Mouse (Mus musculus) spleen, adult 18-20 months (tissue): ENCODE measurements at regions not wholly inside any gene's neighbourhood (a gene's known extent, or its start where the extent isn't known, plus 50 kb on each side); places are given as distances from the start of the nearest gene placed in this dataset.

Source experiments
- DNase-seq, 2 experiments: peaks; one replicate each; pipeline ENCODE4 v3.0.0; 2022; ENCODE audit warnings: mixed read lengths in 2 of 2

- DNase-seq = no peak
Observed at GRCm38 (mm10) chr13:5728172-5728571, 133.1 kb upstream of the Klf6 start.

GRCm38 (mm10) chr13:5728808-5729207 lies 132.5 kb upstream of the Klf6 start:
- no peak for DNase-seq

- DNase-seq = no peak
Observed at GRCm38 (mm10) chr13:5729426-5730068, 131.7 kb upstream of the Klf6 start.

DNA sequence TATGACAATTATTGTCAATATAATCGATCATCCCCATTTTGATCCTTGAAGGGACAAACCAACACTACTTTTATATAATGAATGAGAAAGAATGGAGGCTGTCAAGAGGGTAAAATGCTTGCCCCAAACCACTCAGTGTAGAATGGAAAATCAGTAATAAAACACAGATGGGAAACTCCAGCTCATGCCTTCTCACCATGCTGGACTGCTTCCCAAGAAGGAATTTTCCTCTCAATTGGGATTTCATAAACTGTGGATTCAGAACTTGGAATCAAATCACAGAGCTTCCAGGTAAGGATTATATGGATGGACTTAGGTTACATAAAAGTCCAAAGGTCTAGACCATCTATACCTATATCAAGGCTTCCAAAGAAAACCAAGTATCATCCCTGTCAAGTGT lies 129.1 kb upstream of the Klf6 start:
- DNase-seq = no peak

- no peak for DNase-seq
Observed at GRCm38 (mm10) chr13:5735027-5735624, 126.2 kb upstream of the Klf6 start.

DNA sequence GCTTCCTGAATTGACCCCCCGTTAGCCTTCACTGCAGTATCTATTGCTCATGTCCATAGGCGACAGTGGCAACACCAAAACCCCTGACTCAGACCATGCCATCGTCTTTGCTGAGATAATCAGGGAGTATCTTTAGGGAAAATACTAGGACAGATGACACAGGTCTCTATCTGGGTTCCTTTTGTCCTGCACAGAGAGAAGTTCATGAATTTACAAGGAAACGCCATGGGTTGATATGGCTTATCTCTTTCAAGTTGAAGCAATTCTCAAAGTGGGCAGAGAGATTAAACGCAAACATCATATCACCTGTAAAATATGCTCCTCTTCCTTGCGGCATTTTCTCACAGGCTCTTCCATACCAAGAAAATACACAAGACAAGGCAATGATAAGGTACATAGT lies 124.8 kb upstream of the Klf6 start:
- no peak for DNase-seq

DNA sequence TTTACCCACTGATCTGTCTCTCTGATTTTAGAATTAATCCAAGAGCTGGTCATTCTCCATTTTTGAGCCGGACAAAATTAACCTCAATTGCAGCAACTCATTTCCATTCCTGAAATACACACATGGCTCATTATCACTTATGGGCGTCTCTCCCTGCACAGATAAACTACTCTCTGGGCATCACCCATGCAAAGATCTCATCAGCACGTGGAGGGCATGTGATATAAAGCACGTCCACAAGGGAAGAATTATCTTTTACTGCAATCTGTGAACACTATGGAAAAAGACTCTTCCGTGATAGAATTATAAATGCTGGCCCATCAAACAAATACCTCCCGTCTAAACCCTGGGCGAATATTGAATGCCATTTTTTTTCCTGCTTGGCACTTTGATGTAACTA lies 124.1 kb upstream of the Klf6 start:
- no peak for DNase-seq

GRCm38 (mm10) chr13:5740805-5741204 lies 120.5 kb upstream of the Klf6 start:
- no peak for DNase-seq

DNA sequence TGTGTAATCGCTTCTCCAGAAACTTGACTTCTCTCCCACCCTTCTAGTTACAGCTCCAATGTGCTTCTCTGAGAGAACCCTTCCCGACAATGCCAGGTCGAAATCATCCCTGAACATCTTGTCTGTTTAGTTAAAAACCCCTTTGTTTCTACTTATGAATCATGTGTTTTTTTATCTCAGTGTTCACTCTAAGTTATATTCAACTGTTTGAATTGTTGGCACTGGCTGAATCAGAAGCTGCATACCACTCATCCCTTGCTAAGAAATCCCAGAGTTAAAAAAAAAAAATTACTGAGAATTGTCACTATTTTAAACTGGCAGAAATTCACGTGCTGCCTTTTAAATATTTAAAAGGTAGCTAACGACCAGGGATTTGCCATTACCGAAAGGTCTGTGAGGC lies 116.3 kb upstream of the Klf6 start:
- DNase-seq = no peak

DNA sequence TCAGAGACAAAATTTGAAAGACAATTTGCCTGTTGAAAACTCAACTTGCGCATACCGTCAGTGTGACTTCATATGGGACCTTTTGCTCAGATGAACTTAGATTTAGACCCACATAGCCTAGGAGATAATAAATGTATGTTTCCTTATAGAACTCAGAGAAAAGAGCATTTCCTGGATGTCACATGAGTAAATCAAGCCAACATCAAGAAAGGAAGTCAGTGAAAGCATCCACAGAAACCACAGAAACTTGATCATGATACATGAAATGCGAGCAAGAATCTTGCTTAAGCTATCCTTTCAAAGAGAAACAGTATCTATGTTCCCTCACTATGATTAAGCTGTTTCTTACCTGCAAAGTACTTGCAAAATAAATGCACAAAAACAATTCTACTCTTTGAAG lies 104.1 kb upstream of the Klf6 start:
- DNase-seq = no peak

DNA sequence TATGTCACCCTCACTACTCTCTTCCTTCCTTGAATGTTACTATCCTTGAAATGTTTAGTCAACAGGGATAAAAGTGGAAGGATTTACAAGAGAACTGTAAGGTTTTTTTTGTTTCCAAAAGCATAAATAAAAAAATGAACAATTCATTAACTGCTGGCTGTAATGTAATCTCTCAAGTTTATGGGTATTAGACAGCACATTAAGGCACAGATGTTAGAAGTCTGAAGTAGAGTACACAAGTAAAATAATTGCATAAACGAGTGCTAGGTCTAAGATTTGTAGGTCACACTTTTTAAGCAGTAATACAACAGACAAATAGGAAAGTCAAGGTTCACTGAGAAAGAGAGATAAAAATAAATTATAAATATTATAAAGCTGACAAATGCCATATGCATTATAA lies 103.3 kb upstream of the Klf6 start:
- DNase-seq = no peak

DNA sequence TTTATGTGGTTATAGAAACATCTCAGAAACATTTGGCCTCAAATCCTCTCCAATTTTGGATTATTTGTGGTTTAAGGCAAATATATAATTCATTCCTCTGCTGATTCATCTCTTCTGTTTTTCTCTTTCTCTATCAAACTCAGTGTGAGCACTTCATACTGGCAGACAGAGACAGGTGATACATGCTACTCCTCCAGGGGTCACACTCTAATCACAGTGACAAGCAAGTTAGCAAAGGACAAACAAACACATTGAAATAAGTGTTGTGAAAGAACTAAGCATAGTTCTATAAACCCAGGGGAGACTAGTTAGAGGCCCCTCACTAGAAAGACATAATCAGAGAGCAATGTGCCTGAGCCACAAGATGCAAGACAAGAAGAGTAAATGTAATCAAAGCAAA lies 101.3 kb upstream of the Klf6 start:
- DNase-seq = no peak

DNA sequence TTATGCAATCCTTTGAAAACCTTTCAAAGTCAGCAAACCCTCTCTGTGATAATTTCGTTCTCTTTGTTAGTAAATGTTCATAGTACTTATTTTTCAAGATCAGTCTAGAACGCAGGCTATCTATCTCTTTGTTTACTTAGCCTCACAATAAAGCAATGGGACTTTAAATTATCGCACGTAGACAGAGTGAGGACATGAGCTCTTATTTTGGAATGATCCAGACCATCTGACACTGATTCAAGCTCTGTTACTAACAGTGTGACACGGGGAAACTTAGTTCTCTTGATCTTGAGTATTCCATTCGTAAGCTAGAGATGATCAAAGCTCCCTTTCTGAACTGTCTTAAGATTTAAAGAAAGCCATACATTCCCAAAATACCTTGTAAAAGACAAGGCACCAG lies 94.9 kb upstream of the Klf6 start:
- DNase-seq = no peak

- no peak for DNase-seq
Observed at GRCm38 (mm10) chr13:5767202-5767601, 94.1 kb upstream of the Klf6 start.

- DNase-seq = no peak
Observed at GRCm38 (mm10) chr13:5768699-5769098, 92.6 kb upstream of the Klf6 start.

DNA sequence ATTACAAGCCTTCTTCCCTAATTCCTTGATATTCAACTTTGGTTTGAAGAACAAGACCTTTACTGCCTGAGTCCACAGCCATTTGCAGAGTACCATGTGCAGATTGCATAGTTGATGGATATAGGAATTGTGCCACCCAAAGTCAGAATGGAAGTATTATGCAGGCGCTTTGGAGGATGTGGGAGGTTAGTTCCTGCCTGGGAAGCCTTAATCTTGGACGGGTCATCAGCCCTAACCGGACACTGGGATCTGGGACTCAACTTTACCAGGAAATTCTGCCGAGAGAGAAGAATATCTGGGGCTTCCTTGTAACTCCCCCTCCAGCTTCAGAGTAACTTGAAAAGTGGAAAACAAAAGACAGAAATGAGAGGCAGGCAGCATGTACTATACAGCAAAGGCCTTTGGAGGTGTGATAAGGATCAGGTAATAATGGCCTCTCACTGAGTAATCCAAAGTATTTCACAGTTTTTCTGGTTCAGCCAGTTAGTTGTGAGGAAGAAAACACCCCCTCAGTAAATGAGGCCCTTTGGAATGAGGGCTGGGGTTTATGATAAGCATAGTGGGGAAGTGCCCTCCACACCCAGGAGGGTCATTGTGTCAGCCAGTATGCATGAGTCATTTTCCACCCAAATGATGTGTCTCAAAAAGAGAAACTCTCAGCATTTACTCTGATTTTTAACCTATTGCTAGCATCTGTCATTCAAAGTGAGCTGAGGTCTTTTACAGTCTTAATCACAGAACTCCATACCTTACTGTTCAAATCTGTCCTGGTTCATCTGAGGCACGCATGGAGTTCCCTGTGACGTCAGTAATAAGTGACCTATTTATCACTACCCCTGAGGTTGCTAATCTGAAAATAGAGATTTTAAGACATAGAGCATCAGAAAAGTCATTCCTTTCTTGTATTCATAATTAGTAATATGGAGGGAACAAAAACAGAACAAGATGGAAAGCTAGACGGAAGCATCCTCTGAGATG lies 91.7 kb upstream of the Klf6 start:
- no peak for DNase-seq

GRCm38 (mm10) chr13:5773811-5774210 lies 87.5 kb upstream of the Klf6 start:
- DNase-seq = no peak

DNA sequence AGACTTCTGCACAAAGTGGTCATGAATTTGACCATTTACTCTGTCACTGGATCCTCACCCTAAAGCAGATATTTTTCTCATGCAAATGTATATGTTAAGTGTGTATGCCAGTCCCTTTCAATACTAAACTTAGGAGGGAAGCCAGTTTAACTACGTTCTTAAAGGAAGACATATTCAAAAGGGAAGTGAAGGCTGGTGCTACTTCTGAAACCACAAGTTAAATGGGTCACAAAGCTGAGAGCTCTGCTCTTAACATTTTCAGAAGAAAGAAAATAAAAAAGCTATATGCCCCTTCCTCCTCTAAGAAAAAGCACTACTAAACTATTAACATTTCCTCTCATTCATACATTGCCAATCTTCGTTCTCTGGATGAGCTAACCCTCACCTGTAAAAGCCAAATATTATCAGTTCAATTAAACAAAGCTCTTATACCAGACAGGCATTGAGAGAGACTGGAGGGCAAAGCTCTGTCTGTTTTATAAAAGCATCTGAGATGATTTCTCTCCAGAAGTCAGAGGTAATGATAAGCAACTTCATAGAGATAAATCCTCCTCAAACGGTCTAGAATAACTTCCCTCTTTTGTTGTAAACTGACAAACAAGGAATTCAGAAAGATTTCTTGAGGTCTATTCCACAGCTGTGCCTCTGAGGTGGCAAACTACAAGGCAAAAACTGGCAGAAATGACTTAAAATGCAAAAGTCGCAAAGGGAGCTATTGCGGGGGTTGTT lies 82.7 kb upstream of the Klf6 start:
- no peak for DNase-seq

DNA sequence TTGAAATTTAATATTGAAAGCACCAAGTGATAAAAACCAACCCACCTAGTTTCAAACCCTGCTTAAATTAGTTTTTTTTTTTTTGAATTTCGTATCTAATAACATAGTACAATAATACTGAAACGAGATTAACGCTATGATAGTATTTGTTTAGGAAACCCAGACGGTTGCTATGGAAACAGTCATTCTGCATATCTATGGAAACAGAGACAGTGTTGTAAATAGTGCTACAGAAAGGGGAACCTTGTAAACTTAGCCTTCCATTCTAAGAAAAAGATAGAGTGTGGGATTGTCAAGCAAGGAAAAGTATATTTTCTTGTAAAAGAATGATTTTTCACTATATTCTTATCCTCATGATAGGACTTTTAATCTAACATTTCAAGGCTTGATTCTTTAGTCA lies 81.9 kb upstream of the Klf6 start:
- DNase-seq = no peak

- no peak for DNase-seq
Observed at GRCm38 (mm10) chr13:5782540-5782939, 78.7 kb upstream of the Klf6 start.

GRCm38 (mm10) chr13:5787114-5787513 lies 74.2 kb upstream of the Klf6 start:
- no peak for DNase-seq

GRCm38 (mm10) chr13:5789302-5789701 lies 72.0 kb upstream of the Klf6 start:
- DNase-seq = no peak

DNA sequence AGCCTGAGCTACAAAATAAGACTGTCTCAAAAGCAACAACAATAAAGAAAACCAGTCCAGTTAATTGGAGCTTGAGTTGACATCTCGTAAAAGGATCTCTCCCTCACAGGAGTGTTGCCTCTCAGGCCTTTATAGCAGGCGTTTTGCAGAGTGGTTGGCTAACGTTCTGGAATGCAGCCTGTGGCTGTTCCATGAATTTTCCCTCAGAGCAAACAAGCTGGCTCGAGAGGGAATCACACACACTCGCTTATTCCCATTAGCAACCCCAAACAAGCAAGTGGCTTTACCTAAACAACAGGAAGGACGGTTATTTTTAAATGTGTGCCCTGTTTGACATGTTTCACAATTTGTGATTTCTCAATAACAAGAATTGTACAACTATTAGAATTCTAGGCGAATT lies 59.2 kb upstream of the Klf6 start:
- DNase-seq = no peak
